Mouse (Mus musculus) right cerebral cortex, postnatal 25 days (tissue): ENCODE results near the gene Ufm1.

Experiments used
- DNase-seq: peaks from one replicate; pipeline ENCODE4 v3.0.0; 2022

The Ufm1 gene

GRCm38 (mm10) chr3:53863383-53864220 is at the start of gene Ufm1:
TSS of gene Ufm1 (minus strand) at chr3:53863830.
- peak; percentile 91 for DNase-seq

GRCm38 (mm10) chr3:53890619-53891540 is 27.2 kb upstream of the Ufm1 start:
- peak; percentile 67 for DNase-seq

- DNase-seq, result no peak
These were observed 8.0 kb upstream of the Ufm1 start for GRCm38 (mm10) chr3:53871596-53871995.

- DNase-seq, result no peak
These were observed 6.9 kb upstream of the Ufm1 start for GRCm38 (mm10) chr3:53870482-53870881.

GRCm38 (mm10) chr3:53869263-53869662 is 5.6 kb upstream of the Ufm1 start:
- no peak for DNase-seq

GRCm38 (mm10) chr3:53868212-53868611 is 4.6 kb upstream of the Ufm1 start:
- no peak for DNase-seq

GRCm38 (mm10) chr3:53854831-53855230 is 8.8 kb downstream of the Ufm1 start:
- no peak for DNase-seq

GRCm38 (mm10) chr3:53854261-53854660 is 9.4 kb downstream of the Ufm1 start:
- DNase-seq, result no peak

GRCm38 (mm10) chr3:53848262-53848661 is 15.4 kb downstream of the Ufm1 start:
- DNase-seq, result no peak

- no peak for DNase-seq
These were observed 15.9 kb downstream of the Ufm1 start for GRCm38 (mm10) chr3:53847726-53848125.

- DNase-seq, result no peak
These were observed 17.3 kb downstream of the Ufm1 start for GRCm38 (mm10) chr3:53846206-53846928.

GRCm38 (mm10) chr3:53844786-53845185 is 18.8 kb downstream of the Ufm1 start, which contains the start of gene Gm10985:
TSS of gene Gm10985 (plus strand) at chr3:53845086.
- no peak for DNase-seq

- DNase-seq, result no peak
These were observed 29.4 kb downstream of the Ufm1 start for GRCm38 (mm10) chr3:53834238-53834637.

- DNase-seq, result no peak
These were observed 50.1 kb downstream of the Ufm1 start for GRCm38 (mm10) chr3:53813421-53813977.
